Mouse (Mus musculus): ENCODE results near the gene Sash3. TPM values are rescaled to one million over a fixed set of nuclear protein-coding genes. Genes with fewer than 3 reads are reported as not detected.
A peak's percentile ranks its signal among the peaks of the same experiment; 100 is the strongest.

The Sash3 gene
- 0.83 and 1.2 TPM in 2 replicates for polyA plus RNA-seq (2015; fragmentation: Nextera tagmentation; extraction: Ambion mirVana)

- Histone ChIP-seq H3K9me3 (no peaks in the 10 kb centered on the region), H3K4me3 (no peak within 1 kb of the TSS), H3K4me1 (no peaks in the 10 kb centered on the region), H3K27me3 (replicated peaks) (no peaks in the 10 kb centered on the region), H3K4me2 (no peak within 1 kb of the TSS), H3K36me3 (replicated peaks) (no peaks in the 10 kb centered on the region), H3K27ac (no peak within 1 kb of the TSS), H3K9ac (no peak within 1 kb of the TSS)
- WGBS, result 89% methylated on average over 4 of the region's 4 CpGs
- no peak for ATAC-seq (replicated peaks)
Observed at GRCm38 (mm10) chrX:48146262-48146661, at the start of gene Sash3. Gene Sash3 (plus strand): TSS chrX:48146436.

- no peaks in the 10 kb centered on the region for H3K27me3 ChIP-seq (replicated peaks)
- WGBS, result 79% methylated on average over 8 of the region's 8 CpGs
- ATAC-seq (replicated peaks), result no peak
Observed at GRCm38 (mm10) chrX:48096580-48096979, 49.7 kb upstream of the Sash3 start.

DNA sequence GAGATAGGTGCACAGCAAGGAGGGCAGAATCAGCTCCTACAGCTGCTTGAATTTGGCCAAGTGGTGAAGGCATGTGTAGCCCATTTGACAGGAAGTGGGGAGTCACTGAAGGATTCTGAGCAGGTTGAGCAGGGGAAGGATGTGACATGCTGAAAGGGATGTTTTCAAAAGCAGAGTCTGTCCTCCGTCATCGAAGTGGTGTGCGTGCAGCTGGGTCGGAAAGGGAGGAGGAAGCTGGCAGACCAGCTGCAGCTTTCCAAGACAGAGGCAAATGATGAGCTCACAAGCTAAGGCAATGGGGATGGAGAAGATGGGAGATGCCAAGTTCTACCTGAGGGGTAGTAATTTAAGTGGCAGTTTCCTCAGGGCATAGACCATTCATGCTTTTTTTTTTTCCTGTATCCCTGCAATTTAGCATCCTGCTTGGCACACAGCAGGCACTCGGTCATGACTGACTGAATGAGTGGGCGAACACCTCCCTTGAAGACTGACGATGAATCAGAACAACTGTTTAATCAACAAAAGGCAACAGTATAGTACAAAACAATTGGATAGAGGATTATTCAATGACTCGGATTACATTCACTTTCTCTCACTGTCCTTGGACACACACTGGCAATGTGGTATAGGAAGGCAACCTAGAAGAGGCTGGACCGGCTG lies 47.6 kb upstream of the Sash3 start:
- Histone ChIP-seq H3K4me3 (no peak overlapping the region), H3K9ac (no peak overlapping the region), H3K4me1 (no peaks in the 10 kb centered on the region), H3K27me3 (replicated peaks) (no peaks in the 10 kb centered on the region), H3K4me2 (no peak overlapping the region), H3K36me3 (replicated peaks) (no peaks in the 10 kb centered on the region), H3K27ac (no peak overlapping the region), H3K9me3 (no peaks in the 10 kb centered on the region)
- ATAC-seq (replicated peaks), result no peak
- WGBS, result 84% methylated on average over 9 of the region's 9 CpGs

More at GRCm38 (mm10) chrX:48096580-48096979, 49.7 kb upstream of the Sash3 start:
- H3K9ac ChIP-seq, result no peak overlapping the region
- H3K9me3 ChIP-seq, result no peaks in the 10 kb centered on the region
- H3K36me3 ChIP-seq (replicated peaks), result no peaks in the 10 kb centered on the region
- H3K27ac ChIP-seq, result no peak overlapping the region
- H3K4me3 ChIP-seq, result no peak overlapping the region
- no peak overlapping the region for H3K4me2 ChIP-seq
- H3K4me1 ChIP-seq, result no peaks in the 10 kb centered on the region

DNA sequence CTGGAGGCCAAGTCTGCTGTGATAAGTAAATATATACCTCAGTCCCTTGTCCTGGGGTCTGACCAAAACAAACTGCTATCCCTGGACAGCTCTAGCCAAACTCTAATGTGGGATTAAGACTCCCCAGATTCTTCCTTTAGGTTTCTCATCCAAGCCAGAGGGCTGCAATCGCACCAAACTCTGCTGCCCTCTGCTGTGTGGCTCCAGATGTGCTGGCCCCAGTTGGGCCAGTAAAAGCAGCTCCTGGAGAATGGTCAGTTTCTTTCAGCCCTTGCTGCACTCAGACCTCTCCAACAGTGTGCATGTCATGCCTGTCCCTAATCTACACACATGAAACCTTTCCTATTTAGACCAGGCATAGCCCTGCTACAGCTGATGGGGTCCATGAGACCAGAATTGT lies 46.4 kb upstream of the Sash3 start:
- H3K27ac ChIP-seq, result no peak overlapping the region
- no peaks in the 10 kb centered on the region for H3K9me3 ChIP-seq
- ATAC-seq (replicated peaks), result no peak
- H3K9ac ChIP-seq, result no peak overlapping the region
- H3K27me3 ChIP-seq (replicated peaks), result no peaks in the 10 kb centered on the region
- no peaks in the 10 kb centered on the region for H3K4me1 ChIP-seq
- H3K36me3 ChIP-seq (replicated peaks), result no peaks in the 10 kb centered on the region
- no peak overlapping the region for H3K4me2 ChIP-seq
- 29% methylated on average over 1 of the region's 1 CpGs for WGBS
- H3K4me3 ChIP-seq, result no peak overlapping the region

DNA sequence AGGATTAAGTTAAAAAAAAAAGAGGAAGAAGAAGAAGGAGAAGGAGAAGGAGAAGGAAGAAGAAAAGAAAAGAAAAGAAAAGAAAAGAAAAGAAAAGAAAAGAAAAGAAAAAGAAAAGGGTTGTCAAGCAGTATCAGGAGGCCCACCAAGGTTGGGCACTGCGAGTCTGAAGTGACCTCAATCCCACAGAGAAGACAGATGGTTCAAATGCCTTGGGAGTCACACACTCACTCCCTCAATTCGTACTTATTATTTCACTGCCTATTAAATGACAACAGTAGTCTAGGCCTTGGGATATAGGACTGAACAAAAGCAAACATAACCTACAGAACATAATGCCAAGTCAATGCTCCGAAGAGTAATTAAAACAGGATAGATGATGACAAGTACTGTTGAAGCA lies 43.0 kb upstream of the Sash3 start:
- WGBS, result 68% methylated on average over 3 of the region's 3 CpGs
- Histone ChIP-seq H3K9ac (no peak overlapping the region), H3K27ac (no peak overlapping the region), H3K27me3 (replicated peaks) (no peaks in the 10 kb centered on the region), H3K4me2 (no peak overlapping the region), H3K36me3 (replicated peaks) (no peaks in the 10 kb centered on the region), H3K4me1 (no peaks in the 10 kb centered on the region), H3K9me3 (no peaks in the 10 kb centered on the region), H3K4me3 (no peak overlapping the region)
- ATAC-seq (replicated peaks), result no peak

DNA sequence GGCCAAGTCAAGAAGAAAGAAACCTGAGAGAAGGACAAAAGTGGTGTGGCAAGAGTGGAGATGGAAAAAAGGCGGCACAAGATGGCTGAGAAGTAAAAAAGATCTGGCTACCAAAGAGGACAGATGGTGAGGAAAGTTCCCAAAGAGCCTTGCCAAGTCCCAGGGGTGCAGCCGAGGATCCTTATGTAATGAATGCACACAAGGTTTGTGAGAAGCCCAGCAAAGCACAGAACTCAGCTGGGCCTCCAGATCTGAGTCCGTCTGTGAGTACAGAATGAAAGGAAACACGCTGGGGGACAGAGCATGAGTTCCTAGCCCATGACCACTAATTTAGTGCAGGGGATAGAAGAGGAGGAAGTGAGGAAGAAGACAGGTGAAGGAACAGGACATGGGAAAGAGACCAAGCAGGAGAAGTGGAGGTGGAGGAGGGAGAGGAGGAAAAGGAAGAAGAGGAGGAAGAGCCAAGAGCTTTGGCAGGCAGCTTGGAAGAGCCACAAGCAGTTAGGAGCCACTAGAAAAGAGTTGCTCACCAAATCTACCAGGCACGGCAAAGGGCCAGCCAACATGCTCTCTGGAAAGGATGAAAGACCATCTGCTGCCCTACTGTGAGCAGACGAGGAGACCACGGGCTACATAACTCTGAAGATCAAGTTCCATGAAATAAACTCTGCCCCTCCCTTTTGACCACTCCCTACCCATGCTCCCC lies 41.3 kb upstream of the Sash3 start:
- no peaks in the 10 kb centered on the region for H3K36me3 ChIP-seq (replicated peaks)
- 80% methylated on average over 7 of the region's 7 CpGs for WGBS
- ATAC-seq (replicated peaks), result no peak
- H3K4me2 ChIP-seq, result no peak overlapping the region
- no peak overlapping the region for H3K9ac ChIP-seq
- no peaks in the 10 kb centered on the region for H3K4me1 ChIP-seq
- no peaks in the 10 kb centered on the region for H3K27me3 ChIP-seq (replicated peaks)
- H3K4me3 ChIP-seq, result no peak overlapping the region
- no peaks in the 10 kb centered on the region for H3K9me3 ChIP-seq
- no peak overlapping the region for H3K27ac ChIP-seq

DNA sequence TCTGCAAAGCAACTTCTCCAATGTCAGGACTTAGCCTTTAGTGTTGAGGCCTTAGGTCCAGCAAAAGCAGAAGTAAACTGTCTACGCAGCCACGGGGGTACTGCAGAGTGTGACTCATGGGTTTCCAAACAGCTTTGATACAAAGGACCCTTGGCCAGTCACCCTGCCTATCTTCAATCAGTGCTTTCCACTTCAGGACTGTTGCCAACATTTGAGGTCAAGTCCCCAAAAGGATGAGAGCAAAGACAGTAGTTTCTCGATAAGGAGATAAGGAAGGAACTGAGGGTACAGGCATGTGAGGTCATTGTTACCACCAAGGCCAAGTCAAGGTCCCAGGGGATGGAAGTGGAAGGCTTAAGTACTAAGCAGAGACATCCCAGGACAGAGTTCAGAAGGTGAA lies 40.0 kb upstream of the Sash3 start:
- WGBS, result 85% methylated on average over 3 of the region's 3 CpGs
- no peak overlapping the region for H3K27ac ChIP-seq
- no peak overlapping the region for H3K4me2 ChIP-seq
- no peaks in the 10 kb centered on the region for H3K4me1 ChIP-seq
- H3K9me3 ChIP-seq, result no peaks in the 10 kb centered on the region
- no peaks in the 10 kb centered on the region for H3K36me3 ChIP-seq (replicated peaks)
- H3K9ac ChIP-seq, result no peak overlapping the region
- H3K4me3 ChIP-seq, result no peak overlapping the region
- no peak for ATAC-seq (replicated peaks)
- H3K27me3 ChIP-seq (replicated peaks), result no peaks in the 10 kb centered on the region

GRCm38 (mm10) chrX:48108394-48109315 lies 37.6 kb upstream of the Sash3 start, which contains the start of gene Xpnpep2:
Gene Xpnpep2 (plus strand): TSS chrX:48108725.
- no peak within 1 kb of the TSS for H3K9ac ChIP-seq
- H3K9me3 ChIP-seq, result no peaks in the 10 kb centered on the region
- H3K27me3 ChIP-seq (replicated peaks), result no peaks in the 10 kb centered on the region
- no peak for ATAC-seq (replicated peaks)
- H3K36me3 ChIP-seq (replicated peaks), result no peaks in the 10 kb centered on the region
- WGBS, result 71% methylated on average over 6 of the region's 6 CpGs
- no peak within 1 kb of the TSS for H3K4me2 ChIP-seq
- H3K27ac ChIP-seq, result no peak within 1 kb of the TSS
- H3K4me3 ChIP-seq, result no peak within 1 kb of the TSS
- no peaks in the 10 kb centered on the region for H3K4me1 ChIP-seq

GRCm38 (mm10) chrX:48109316-48109655 lies 37.0 kb upstream of the Sash3 start:
- no peak overlapping the region for H3K27ac ChIP-seq
- no peak overlapping the region for H3K4me2 ChIP-seq
- H3K9ac ChIP-seq, result no peak overlapping the region
- no peaks in the 10 kb centered on the region for H3K36me3 ChIP-seq (replicated peaks)
- H3K4me1 ChIP-seq, result no peaks in the 10 kb centered on the region
- WGBS, result 89% methylated on average over 3 of the region's 3 CpGs
- H3K27me3 ChIP-seq (replicated peaks), result no peaks in the 10 kb centered on the region
- H3K9me3 ChIP-seq, result no peaks in the 10 kb centered on the region
- ATAC-seq (replicated peaks), result no peak
- H3K4me3 ChIP-seq, result no peak overlapping the region

DNA sequence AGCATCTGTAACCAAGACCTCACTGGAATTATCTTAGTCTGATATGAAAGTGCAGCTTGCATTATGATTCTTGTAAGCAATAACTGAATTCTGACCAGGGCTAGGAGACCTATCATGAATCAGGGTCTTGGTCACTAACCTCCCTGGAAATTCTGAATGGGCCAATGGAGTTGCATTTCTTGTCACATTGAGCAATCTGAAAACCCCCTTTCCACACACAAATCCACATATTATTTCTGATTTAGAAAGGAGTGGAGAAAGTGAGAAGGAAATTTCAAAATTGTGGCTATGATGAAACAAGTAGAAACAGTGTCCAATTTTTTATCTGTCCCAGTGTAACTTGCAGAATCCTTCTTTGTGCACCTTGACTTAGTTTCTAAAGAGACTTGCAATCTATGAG lies 26.9 kb upstream of the Sash3 start:
- no peak overlapping the region for H3K4me2 ChIP-seq
- H3K4me1 ChIP-seq, result no peaks in the 10 kb centered on the region
- no peak overlapping the region for H3K27ac ChIP-seq
- ATAC-seq (replicated peaks), result no peak
- H3K36me3 ChIP-seq (replicated peaks), result no peaks in the 10 kb centered on the region
- H3K9ac ChIP-seq, result no peak overlapping the region
- H3K9me3 ChIP-seq, result no peaks in the 10 kb centered on the region
- H3K27me3 ChIP-seq (replicated peaks), result no peaks in the 10 kb centered on the region
- no peak overlapping the region for H3K4me3 ChIP-seq

DNA sequence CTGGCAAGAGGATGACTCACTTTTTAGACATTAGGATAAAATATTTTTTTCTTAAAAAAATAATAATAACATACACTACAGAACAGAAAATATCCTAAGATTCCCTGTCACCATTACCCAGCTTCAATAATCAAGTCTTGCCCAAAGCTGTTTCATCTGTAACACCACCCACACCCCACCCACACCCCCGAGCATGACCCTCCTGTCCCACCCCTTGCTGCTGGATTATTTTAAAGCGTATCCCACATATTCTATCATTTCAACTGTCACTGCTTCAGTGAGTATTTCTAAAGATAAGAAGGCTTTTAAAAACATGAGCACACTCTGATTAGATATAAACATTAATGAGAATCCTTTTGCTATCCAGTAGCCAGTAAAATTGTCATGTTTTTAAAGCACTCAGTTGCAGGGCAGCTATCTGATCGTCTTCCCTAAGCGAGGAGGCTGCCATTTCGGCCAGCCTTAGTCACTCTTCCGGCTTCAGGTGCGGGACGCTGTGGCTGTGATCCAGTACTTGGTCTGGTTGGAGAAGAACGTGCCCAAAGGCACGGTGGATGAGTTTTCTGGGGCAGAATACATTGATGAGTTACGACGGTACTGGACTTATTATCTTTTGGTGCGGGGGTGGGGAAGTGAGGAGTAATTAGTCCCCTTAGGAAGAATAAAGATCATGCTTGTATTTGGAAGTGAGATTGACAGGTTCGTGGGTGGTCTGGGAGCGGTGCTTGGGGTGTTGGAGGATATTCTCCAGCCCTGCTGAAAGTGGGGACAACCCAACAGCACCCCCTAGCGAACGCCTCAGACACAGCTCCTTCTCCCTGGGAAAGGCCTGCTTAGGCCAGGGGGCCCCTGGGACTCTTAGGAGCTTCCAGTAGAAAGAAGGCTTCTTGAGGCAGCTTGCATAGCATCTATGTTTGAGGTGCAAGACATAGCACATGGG lies 21.8 kb upstream of the Sash3 start:
- no peak overlapping the region for H3K4me3 ChIP-seq
- H3K36me3 ChIP-seq (replicated peaks), result no peaks in the 10 kb centered on the region
- H3K9me3 ChIP-seq, result no peaks in the 10 kb centered on the region
- WGBS, result 31% methylated on average over 17 of the region's 17 CpGs
- no peak overlapping the region for H3K27ac ChIP-seq
- H3K9ac ChIP-seq, result no peak overlapping the region
- peak overlapping the region; percentile 16; the same call in 1 of the 2 replicates for H3K4me2 ChIP-seq
- no peaks in the 10 kb centered on the region for H3K27me3 ChIP-seq (replicated peaks)
- H3K4me1 ChIP-seq, result no peaks in the 10 kb centered on the region
- ATAC-seq (replicated peaks), result no peak
